Mouse (Mus musculus) heart, postnatal 0 days (tissue): ENCODE data around the gene Olfr152. TPM values are rescaled to one million over a fixed set of nuclear protein-coding genes. Genes with fewer than 3 reads are reported as not detected.

ENCODE experiments used
- ATAC-seq: fragments of 200-750 bp; cut with Nextera tagmentation; 2 replicates; pipeline ENCODE4 v1.8.0; 2017; ENCODE audit warnings: low read depth, moderate number of reproducible peaks, moderate library complexity; ENCODE audit not compliant: insufficient read depth
- DNase-seq: peaks from one replicate; pipeline ENCODE4 v3.0.0-alpha.2; 2016; ENCODE audit warnings: low spot score
- H3K27ac ChIP-seq: fragments of 300-500 bp; sonication (generic); 2 replicates; pipeline ENCODE4 v1.5.1; 2014; ENCODE audit warnings: low read depth, mild to moderate bottlenecking
- H3K27me3 ChIP-seq: fragments of 300-500 bp; sonication (generic); 2 replicates; pipeline ENCODE4 v1.6.1; 2014; ENCODE audit warnings: low read length, mixed read lengths; ENCODE audit not compliant: control insufficient read depth, insufficient read depth
- H3K36me3 ChIP-seq: fragments of 300-500 bp; sonication (generic); replicated peaks from 2 replicates; pipeline ENCODE4 v1.6.1; 2014; ENCODE audit warnings: low read length, mixed read lengths; ENCODE audit not compliant: control insufficient read depth, insufficient read depth
- H3K4me1 ChIP-seq: fragments of 300-500 bp; sonication (generic); 2 replicates; pipeline ENCODE4 v1.6.1; 2014; ENCODE audit warnings: antibody characterized with exemption; ENCODE audit not compliant: control insufficient read depth, insufficient read depth
- H3K4me2 ChIP-seq: fragments of 300-500 bp; sonication (generic); 2 replicates; pipeline ENCODE4 v1.6.1; 2014; ENCODE audit warnings: low read depth, mild to moderate bottlenecking, low read length, moderate library complexity
- H3K4me3 ChIP-seq: fragments of 300-500 bp; sonication (generic); 2 replicates; pipeline ENCODE4 v1.5.1; 2014; ENCODE audit warnings: low read depth, low read length
- H3K9ac ChIP-seq: fragments of 300-500 bp; sonication (generic); replicated peaks from 2 replicates; pipeline ENCODE4 v1.6.1; 2014; ENCODE audit warnings: low read depth, low read length, mixed read lengths
- H3K9me3 ChIP-seq: fragments of 300-500 bp; sonication (generic); replicated peaks from 2 replicates; pipeline ENCODE4 v1.6.1; 2016; ENCODE audit warnings: low read length; ENCODE audit not compliant: control insufficient read depth
- CTCF ChIP-seq: IDR thresholded peaks from 2 replicates; pipeline ENCODE4 v1.5.1; 2016; ENCODE audit warnings: antibody characterized with exemption, control low read depth, low read depth
- EP300 ChIP-seq: IDR thresholded peaks from 2 replicates; pipeline ENCODE4 v1.6.1; 2016; ENCODE audit warnings: antibody characterized with exemption, low read depth
- whole genome bisulfite sequencing: fragments of 180-500 bp; shearing (Covaris S2); extraction: QIAGEN DNeasy Blood & Tissue Kit; methylation state at CpG from one replicate; pipeline ENCODE4 v1.1.7; 2014; 5-methylcytosine and 5-hydroxymethylcytosine counted together
- polyA plus RNA-seq: library from polyadenylated mRNA; unstranded; fragments of >200 nt; fragmentation: Nextera tagmentation; extraction: Ambion mirVana; gene quantifications from 2 replicates; pipeline ENCODE4 v1.2.1, GENCODE M21; 2015
- total RNA-seq: library from RNA; depleted of rRNA; stranded (reverse); fragments of >200 nt; gene quantifications from 2 replicates; pipeline ENCODE4 v1.2.3, GENCODE M21; 2014; ENCODE audit warnings: low replicate concordance; rRNA removed

Olfr152 gene
- total RNA-seq = not detected in 2 replicates
- not detected in 2 replicates for polyA plus RNA-seq

DNA sequence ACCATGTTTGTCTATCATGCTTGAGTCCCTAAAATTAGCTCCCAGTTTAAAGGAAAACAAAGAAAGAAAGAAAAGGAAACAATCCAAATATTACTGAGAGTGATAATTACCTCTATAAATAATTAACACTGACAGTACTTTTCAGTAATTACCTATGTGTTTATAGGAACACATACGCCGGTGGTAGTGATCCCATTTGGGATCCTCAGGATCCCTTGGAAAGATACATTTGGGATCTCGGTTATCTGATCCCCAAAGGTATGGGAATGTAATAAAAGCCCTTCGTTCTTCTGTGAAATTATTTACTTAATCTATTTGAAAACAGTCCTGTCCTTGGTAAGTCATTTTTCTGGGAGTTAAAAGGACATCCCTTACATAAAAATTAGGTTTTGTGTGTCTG lies at the start of gene Olfr152:
Olfr152 (plus strand) TSS at position 301 of the 400 bp plus-strand sequence.
- Histone ChIP-seq H3K27me3 (no peaks in the 10 kb centered on the region), H3K4me2 (no peak within 1 kb of the TSS), H3K9me3 (no peaks in the 10 kb centered on the region), H3K36me3 (no peaks in the 10 kb centered on the region), H3K9ac (no peak within 1 kb of the TSS), H3K4me1 (no peaks in the 10 kb centered on the region), H3K4me3 (no peak within 1 kb of the TSS), H3K27ac (no peak within 1 kb of the TSS)
- DNase-seq (no peak), ATAC-seq (no peak)
- TF ChIP-seq EP300 (no peak), CTCF (no peak)
- WGBS = 73% methylated on average over 4 of the region's 4 CpGs

DNA sequence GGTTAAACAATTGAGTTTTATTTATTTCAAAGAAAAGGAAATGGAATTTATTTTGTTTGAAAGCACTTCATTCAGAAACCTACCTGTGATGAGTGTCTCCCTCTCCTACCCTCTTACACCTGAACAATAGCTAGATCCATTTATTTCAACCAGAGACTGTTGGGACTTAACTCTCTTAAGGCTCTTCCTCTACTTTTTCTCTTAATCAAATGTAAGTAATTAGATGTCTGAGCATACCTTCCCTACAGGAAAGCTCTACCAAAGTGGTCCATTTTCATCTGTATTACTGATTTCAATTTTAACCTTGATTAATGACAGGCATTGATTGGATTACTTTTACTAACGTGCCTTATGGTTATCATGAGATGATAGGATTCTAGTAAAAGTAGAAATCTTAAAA lies 39.4 kb upstream of the Olfr152 start, which contains the start of gene Olfr1138:
Olfr1138 (minus strand) TSS at position 101 of the 400 bp plus-strand sequence.
- no peak for TF ChIP-seq CTCF
- no peak for TF ChIP-seq EP300
- 70% methylated on average over 1 of the region's 1 CpGs for WGBS
- Histone ChIP-seq H3K9me3 (no peaks in the 10 kb centered on the region), H3K4me2 (no peak within 1 kb of the TSS), H3K36me3 (no peaks in the 10 kb centered on the region), H3K9ac (no peak within 1 kb of the TSS), H3K27ac (no peak within 1 kb of the TSS), H3K27me3 (no peaks in the 10 kb centered on the region), H3K4me1 (no peaks in the 10 kb centered on the region), H3K4me3 (no peak within 1 kb of the TSS)
- DNase-seq = no peak
- no peak for ATAC-seq

DNA sequence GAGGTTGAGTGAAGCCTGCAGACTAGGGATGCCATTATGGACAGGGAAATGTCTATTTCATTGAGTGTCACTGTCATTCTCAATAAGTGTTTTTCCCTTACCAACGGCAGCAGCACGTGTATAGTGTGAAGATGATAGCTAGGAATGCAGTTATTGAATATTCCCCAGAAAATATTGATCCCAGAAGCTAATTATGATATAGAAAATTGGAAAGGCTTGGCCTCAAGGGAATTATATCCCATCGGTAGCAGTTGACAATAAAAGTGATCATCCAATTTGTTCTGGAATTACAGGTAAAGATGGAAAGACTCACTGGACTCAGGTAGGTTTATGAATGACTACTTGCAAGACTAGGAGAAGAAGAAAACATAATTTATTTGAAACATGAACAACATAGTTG lies 35.8 kb upstream of the Olfr152 start, which contains the start of gene Olfr1140:
Olfr1140 (plus strand) TSS at position 301 of the 400 bp plus-strand sequence.
- no peaks in the 10 kb centered on the region for H3K9me3 ChIP-seq
- TF ChIP-seq EP300 (no peak), CTCF (no peak)
- no peak within 1 kb of the TSS for H3K4me2 ChIP-seq
- H3K9ac ChIP-seq = no peak within 1 kb of the TSS
- no peak for ATAC-seq
- no peaks in the 10 kb centered on the region for H3K4me1 ChIP-seq
- no peak within 1 kb of the TSS for H3K4me3 ChIP-seq
- no peaks in the 10 kb centered on the region for H3K36me3 ChIP-seq
- WGBS = 65% methylated on average over 3 of the region's 3 CpGs
- DNase-seq = no peak
- no peaks in the 10 kb centered on the region for H3K27me3 ChIP-seq
- no peak within 1 kb of the TSS for H3K27ac ChIP-seq

DNA sequence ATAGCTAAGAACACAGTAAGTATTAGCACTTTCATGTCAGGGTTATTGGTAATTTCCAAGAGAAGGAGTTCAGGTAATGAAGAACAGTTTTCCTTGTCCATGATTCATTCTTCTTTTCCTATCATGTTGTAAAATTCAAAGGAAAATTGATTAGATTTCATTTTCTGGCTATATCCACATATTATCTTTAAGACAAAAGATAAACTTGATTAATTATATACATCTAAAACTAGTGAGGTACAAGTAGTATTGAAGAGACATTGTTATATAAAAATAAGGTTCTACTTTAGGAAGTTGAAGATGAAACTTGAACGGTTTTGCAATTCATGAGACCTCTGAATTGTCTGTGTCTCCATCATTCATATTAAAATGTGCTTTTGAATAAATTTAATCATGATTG lies 25.4 kb upstream of the Olfr152 start, which contains the start of gene Olfr1141:
Olfr1141 (minus strand) TSS at position 101 of the 400 bp plus-strand sequence.
- WGBS = 65% methylated on average over 1 of the region's 1 CpGs
- Histone ChIP-seq H3K4me3 (no peak within 1 kb of the TSS), H3K4me1 (no peaks in the 10 kb centered on the region), H3K36me3 (no peaks in the 10 kb centered on the region), H3K4me2 (no peak within 1 kb of the TSS), H3K27me3 (no peaks in the 10 kb centered on the region), H3K9me3 (no peaks in the 10 kb centered on the region), H3K27ac (no peak within 1 kb of the TSS), H3K9ac (no peak within 1 kb of the TSS)
- TF ChIP-seq EP300 (no peak), CTCF (no peak)
- no peak for DNase-seq
- no peak for ATAC-seq

DNA sequence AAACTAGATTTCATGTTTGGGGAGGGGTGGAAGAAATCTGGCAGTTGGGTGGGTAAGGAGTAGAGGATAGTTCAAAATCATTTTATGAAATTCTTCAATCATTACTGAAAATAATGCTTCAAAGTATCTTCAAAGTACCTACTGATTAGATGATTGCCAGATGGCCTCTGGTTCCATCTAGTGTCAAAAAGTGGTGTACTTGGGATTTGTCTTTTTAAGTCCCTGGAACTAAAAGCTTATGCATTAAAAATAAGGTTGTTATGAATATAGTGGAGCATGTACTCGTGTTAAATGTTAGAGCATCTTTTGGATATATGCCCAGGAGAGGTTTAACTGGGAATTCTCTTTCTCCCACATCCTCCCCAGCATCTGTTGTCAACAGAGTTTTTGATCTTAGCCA lies 3.1 kb upstream of the Olfr152 start:
- H3K4me2 ChIP-seq = no peak overlapping the region
- no peak for DNase-seq
- TF ChIP-seq EP300 = no peak
- no peak for TF ChIP-seq CTCF
- no peak overlapping the region for H3K4me3 ChIP-seq
- H3K4me1 ChIP-seq = no peaks in the 10 kb centered on the region
- H3K9me3 ChIP-seq = no peaks in the 10 kb centered on the region
- WGBS = 42% methylated on average over 1 of the region's 1 CpGs
- no peak overlapping the region for H3K9ac ChIP-seq
- H3K36me3 ChIP-seq = no peaks in the 10 kb centered on the region
- no peak overlapping the region for H3K27ac ChIP-seq
- ATAC-seq = no peak
- H3K27me3 ChIP-seq = no peaks in the 10 kb centered on the region

DNA sequence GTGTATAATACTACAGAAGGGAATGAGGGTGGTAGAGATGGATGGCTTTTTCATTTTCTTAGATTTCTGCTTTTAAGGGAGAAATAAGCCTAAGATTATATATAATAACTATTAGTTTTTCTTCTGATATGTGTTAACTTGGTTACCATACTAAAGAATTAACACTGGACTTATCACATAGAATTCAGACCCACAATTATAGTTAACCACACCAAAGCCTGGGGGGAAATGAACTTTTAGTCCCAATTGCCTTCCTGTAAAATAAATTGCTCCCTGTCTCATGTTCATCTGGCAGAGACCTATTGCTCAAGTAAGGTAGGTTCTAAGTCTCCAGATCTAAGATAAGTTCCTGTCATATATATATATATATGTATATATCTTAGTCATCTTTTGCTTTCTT lies 21.0 kb downstream of the Olfr152 start, which contains the start of gene Olfr1143:
Olfr1143 (plus strand) TSS at position 301 of the 400 bp plus-strand sequence.
- TF ChIP-seq EP300 = no peak
- ATAC-seq = no peak
- H3K4me3 ChIP-seq = no peak within 1 kb of the TSS
- no peaks in the 10 kb centered on the region for H3K4me1 ChIP-seq
- H3K4me2 ChIP-seq = no peak within 1 kb of the TSS
- H3K36me3 ChIP-seq = no peaks in the 10 kb centered on the region
- no peak for DNase-seq
- H3K27ac ChIP-seq = no peak within 1 kb of the TSS
- no peak within 1 kb of the TSS for H3K9ac ChIP-seq
- H3K9me3 ChIP-seq = no peaks in the 10 kb centered on the region
- H3K27me3 ChIP-seq = no peaks in the 10 kb centered on the region
